Mouse (Mus musculus): Measurements from ENCODE around the gene Chl1. TPM values are rescaled to one million over a fixed set of nuclear protein-coding genes. Genes with fewer than 3 reads are reported as not detected.

Gene Chl1
- polyA plus RNA-seq, 1 experiment from 2014 or later, result 1.2 TPM

GRCm38 (mm10) chr6:103511290-103511971, 1.0 kb downstream of the Chl1 start:
- Histone ChIP-seq H3K36me3 (ENCODE audit: control insufficient read depth, insufficient read depth, low read length) (no peaks in the 10 kb centered on the region), H3K9ac (ENCODE audit: low read depth, low read length) (no peak overlapping the region), H3K4me2 (replicated peaks; ENCODE audit: low read depth, low read length) (peak overlapping the region; percentile 57), H3K9me3 (ENCODE audit: control insufficient read depth, low read length) (no peaks in the 10 kb centered on the region), H3K4me3 (ENCODE audit: low read length) (peak overlapping the region; percentile 38), H3K27ac (ENCODE audit: low read depth, low read length) (no peak overlapping the region), H3K27me3 (ENCODE audit: control insufficient read depth, insufficient read depth, low read length) (peaks cover 28% of the 10 kb centered on the region), H3K4me1 (ENCODE audit: control insufficient read depth, insufficient read depth, low read length) (no peaks in the 10 kb centered on the region)
- ATAC-seq (ENCODE audit: low FRiP score, low TSS enrichment), result peak; percentile 5; the same call in 1 of the 2 replicates
- WGBS, result 5% methylated on average over 18 of the region's 18 CpGs

- H3K27ac ChIP-seq (ENCODE audit: low read depth, low read length), result no peak overlapping the region
- H3K4me3 ChIP-seq (ENCODE audit: low read length), result peak overlapping the region; percentile 38
- H3K4me2 ChIP-seq (replicated peaks; ENCODE audit: low read depth, low read length), result peak overlapping the region; percentile 57
- under 1% methylated on average over 29 of the region's 29 CpGs for WGBS
- no peaks in the 10 kb centered on the region for H3K36me3 ChIP-seq (ENCODE audit: control insufficient read depth, insufficient read depth, low read length)
- H3K4me1 ChIP-seq (ENCODE audit: control insufficient read depth, insufficient read depth, low read length), result no peaks in the 10 kb centered on the region
- H3K9ac ChIP-seq (ENCODE audit: low read depth, low read length), result no peak overlapping the region
- H3K9me3 ChIP-seq (ENCODE audit: control insufficient read depth, low read length), result no peaks in the 10 kb centered on the region
- peak; percentile 69; the same call in 1 of the 2 replicates for ATAC-seq (ENCODE audit: low FRiP score, low TSS enrichment)
- H3K27me3 ChIP-seq (ENCODE audit: control insufficient read depth, insufficient read depth, low read length), result peaks cover 28% of the 10 kb centered on the region
Measured at GRCm38 (mm10) chr6:103511972-103512565, 1.7 kb downstream of the Chl1 start.

GRCm38 (mm10) chr6:103512911-103513321, 2.5 kb downstream of the Chl1 start:
- Histone ChIP-seq H3K9ac (ENCODE audit: low read depth, low read length) (no peak overlapping the region), H3K27ac (ENCODE audit: low read depth, low read length) (no peak overlapping the region), H3K4me2 (replicated peaks; ENCODE audit: low read depth, low read length) (no peak overlapping the region), H3K27me3 (ENCODE audit: control insufficient read depth, insufficient read depth, low read length) (peaks cover 28% of the 10 kb centered on the region), H3K9me3 (ENCODE audit: control insufficient read depth, low read length) (no peaks in the 10 kb centered on the region), H3K4me3 (ENCODE audit: low read length) (no peak overlapping the region), H3K36me3 (ENCODE audit: control insufficient read depth, insufficient read depth, low read length) (no peaks in the 10 kb centered on the region), H3K4me1 (ENCODE audit: control insufficient read depth, insufficient read depth, low read length) (no peaks in the 10 kb centered on the region)
- no peak for ATAC-seq (ENCODE audit: low FRiP score, low TSS enrichment)
- WGBS, result 41% methylated on average over 6 of the region's 6 CpGs

GRCm38 (mm10) chr6:103513621-103514241, 3.3 kb downstream of the Chl1 start:
- H3K9ac ChIP-seq (ENCODE audit: low read depth, low read length), result no peak overlapping the region
- H3K27ac ChIP-seq (ENCODE audit: low read depth, low read length), result no peak overlapping the region
- peaks cover 28% of the 10 kb centered on the region for H3K27me3 ChIP-seq (ENCODE audit: control insufficient read depth, insufficient read depth, low read length)
- no peaks in the 10 kb centered on the region for H3K4me1 ChIP-seq (ENCODE audit: control insufficient read depth, insufficient read depth, low read length)
- H3K4me2 ChIP-seq (replicated peaks; ENCODE audit: low read depth, low read length), result no peak overlapping the region
- ATAC-seq (ENCODE audit: low FRiP score, low TSS enrichment), result no peak
- H3K9me3 ChIP-seq (ENCODE audit: control insufficient read depth, low read length), result no peaks in the 10 kb centered on the region
- 77% methylated on average over 8 of the region's 8 CpGs for WGBS
- H3K36me3 ChIP-seq (ENCODE audit: control insufficient read depth, insufficient read depth, low read length), result no peaks in the 10 kb centered on the region
- H3K4me3 ChIP-seq (ENCODE audit: low read length), result no peak overlapping the region

GRCm38 (mm10) chr6:103514346-103514745, 4.0 kb downstream of the Chl1 start:
- WGBS, result 69% methylated on average over 1 of the region's 1 CpGs
- H3K4me2 ChIP-seq (replicated peaks; ENCODE audit: low read depth, low read length), result no peak overlapping the region
- H3K27me3 ChIP-seq (ENCODE audit: control insufficient read depth, insufficient read depth, low read length), result peaks cover 28% of the 10 kb centered on the region
- ATAC-seq (ENCODE audit: low FRiP score, low TSS enrichment), result no peak
- no peak overlapping the region for H3K9ac ChIP-seq (ENCODE audit: low read depth, low read length)
- no peak overlapping the region for H3K4me3 ChIP-seq (ENCODE audit: low read length)
- no peaks in the 10 kb centered on the region for H3K36me3 ChIP-seq (ENCODE audit: control insufficient read depth, insufficient read depth, low read length)
- no peaks in the 10 kb centered on the region for H3K4me1 ChIP-seq (ENCODE audit: control insufficient read depth, insufficient read depth, low read length)
- H3K27ac ChIP-seq (ENCODE audit: low read depth, low read length), result no peak overlapping the region
- no peaks in the 10 kb centered on the region for H3K9me3 ChIP-seq (ENCODE audit: control insufficient read depth, low read length)

- H3K4me3 ChIP-seq (ENCODE audit: low read length), result no peak overlapping the region
- no peak for ATAC-seq (ENCODE audit: low FRiP score, low TSS enrichment)
- no peaks in the 10 kb centered on the region for H3K9me3 ChIP-seq (ENCODE audit: control insufficient read depth, low read length)
- H3K27me3 ChIP-seq (ENCODE audit: control insufficient read depth, insufficient read depth, low read length), result peaks cover 25% of the 10 kb centered on the region
- H3K27ac ChIP-seq (ENCODE audit: low read depth, low read length), result no peak overlapping the region
- H3K4me2 ChIP-seq (replicated peaks; ENCODE audit: low read depth, low read length), result no peak overlapping the region
- no peaks in the 10 kb centered on the region for H3K4me1 ChIP-seq (ENCODE audit: control insufficient read depth, insufficient read depth, low read length)
- no peaks in the 10 kb centered on the region for H3K36me3 ChIP-seq (ENCODE audit: control insufficient read depth, insufficient read depth, low read length)
- no peak overlapping the region for H3K9ac ChIP-seq (ENCODE audit: low read depth, low read length)
- 91% methylated on average over 1 of the region's 1 CpGs for WGBS
Measured at GRCm38 (mm10) chr6:103514756-103515155, 4.4 kb downstream of the Chl1 start.

- Histone ChIP-seq H3K4me2 (replicated peaks; ENCODE audit: low read depth, low read length) (no peak overlapping the region), H3K27ac (ENCODE audit: low read depth, low read length) (no peak overlapping the region), H3K4me1 (ENCODE audit: control insufficient read depth, insufficient read depth, low read length) (no peaks in the 10 kb centered on the region), H3K9me3 (ENCODE audit: control insufficient read depth, low read length) (no peaks in the 10 kb centered on the region), H3K36me3 (ENCODE audit: control insufficient read depth, insufficient read depth, low read length) (no peaks in the 10 kb centered on the region), H3K9ac (ENCODE audit: low read depth, low read length) (no peak overlapping the region), H3K4me3 (ENCODE audit: low read length) (no peak overlapping the region), H3K27me3 (ENCODE audit: control insufficient read depth, insufficient read depth, low read length) (no peaks in the 10 kb centered on the region)
- 87% methylated on average over 2 of the region's 2 CpGs for WGBS
- ATAC-seq (ENCODE audit: low FRiP score, low TSS enrichment), result no peak
Measured at GRCm38 (mm10) chr6:103519596-103519995, 9.2 kb downstream of the Chl1 start.

- H3K4me2 ChIP-seq (replicated peaks; ENCODE audit: low read depth, low read length), result no peak overlapping the region
- H3K9me3 ChIP-seq (ENCODE audit: control insufficient read depth, low read length), result no peaks in the 10 kb centered on the region
- H3K9ac ChIP-seq (ENCODE audit: low read depth, low read length), result no peak overlapping the region
- H3K4me3 ChIP-seq (ENCODE audit: low read length), result no peak overlapping the region
- no peaks in the 10 kb centered on the region for H3K36me3 ChIP-seq (ENCODE audit: control insufficient read depth, insufficient read depth, low read length)
- no peaks in the 10 kb centered on the region for H3K4me1 ChIP-seq (ENCODE audit: control insufficient read depth, insufficient read depth, low read length)
- WGBS, result 76% methylated on average over 2 of the region's 2 CpGs
- no peaks in the 10 kb centered on the region for H3K27me3 ChIP-seq (ENCODE audit: control insufficient read depth, insufficient read depth, low read length)
- H3K27ac ChIP-seq (ENCODE audit: low read depth, low read length), result no peak overlapping the region
- no peak for ATAC-seq (ENCODE audit: low FRiP score, low TSS enrichment)
Measured at GRCm38 (mm10) chr6:103525326-103526024, 15.1 kb downstream of the Chl1 start.
